Mouse (Mus musculus) megakaryocyte, embryonic 14.5 days (primary cell): ENCODE results near the gene Zfr2.

Experiments used
- FLI1 ChIP-seq: IDR thresholded peaks from 2 replicates; pipeline ENCODE4 v1.6.1; 2012; ENCODE audit warnings: low read length, inconsistent platforms, mixed read lengths
- GATA1 ChIP-seq: IDR thresholded peaks from 3 replicates; pipeline ENCODE4 v1.6.1; 2012; ENCODE audit warnings: mixed read lengths, low read length, inconsistent platforms, borderline replicate concordance

DNA sequence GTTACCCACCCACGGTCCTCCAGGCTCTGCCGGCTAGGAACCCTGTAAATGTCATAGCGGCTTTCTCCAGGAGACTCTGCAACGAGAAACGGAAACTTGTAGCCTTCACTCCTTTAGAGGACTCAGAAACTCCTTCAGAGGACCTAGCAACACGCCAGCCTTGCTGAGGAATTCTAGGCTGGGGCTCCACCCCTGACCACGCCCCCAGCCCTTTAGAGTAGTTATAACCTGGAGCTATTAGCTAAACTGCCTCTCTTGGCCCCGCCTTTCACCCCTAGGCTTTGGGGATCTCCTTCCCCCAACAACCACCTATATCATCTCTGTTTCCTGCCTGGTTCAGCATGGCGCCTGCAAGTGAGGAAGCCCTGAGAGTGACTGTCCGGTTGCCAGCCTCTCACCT lies 46.5 kb downstream of the Zfr2 start:
- no peak for TF ChIP-seq GATA1
- no peak for TF ChIP-seq FLI1
